Mouse (Mus musculus) stomach, embryonic 14.5 days (tissue): ENCODE measurements around the gene Sult6b2. TPM values are rescaled to one million over a fixed set of nuclear protein-coding genes. Genes with fewer than 3 reads are reported as not detected.

Experiments used
- ATAC-seq: fragments of 200-750 bp; cut with Nextera tagmentation; 2 replicates; pipeline ENCODE4 v1.8.0; 2017; ENCODE audit warnings: low read depth, moderate TSS enrichment; ENCODE audit not compliant: insufficient number of reproducible peaks, insufficient read depth, low FRiP score
- H3K27ac ChIP-seq: fragments of 300-500 bp; sonication (generic); 2 replicates; pipeline ENCODE4 v1.5.1; 2014; ENCODE audit warnings: mild to moderate bottlenecking, low read length, moderate library complexity, mixed read lengths
- H3K27me3 ChIP-seq: fragments of 300-500 bp; sonication (generic); 2 replicates; pipeline ENCODE4 v1.6.1; 2014; ENCODE audit warnings: low read length, control low read depth, mixed read lengths; ENCODE audit not compliant: control insufficient read depth, insufficient read depth
- H3K36me3 ChIP-seq: fragments of 300-500 bp; sonication (generic); 2 replicates; pipeline ENCODE4 v1.6.1; 2014; ENCODE audit warnings: mild to moderate bottlenecking, control low read depth, low read length, moderate library complexity, mixed read lengths; ENCODE audit not compliant: control insufficient read depth, insufficient read depth
- H3K4me1 ChIP-seq: fragments of 300-500 bp; sonication (generic); 2 replicates; pipeline ENCODE4 v1.6.1; 2014; ENCODE audit warnings: low read length, control low read depth, mixed read lengths; ENCODE audit not compliant: control insufficient read depth, insufficient read depth
- H3K4me2 ChIP-seq: fragments of 300-500 bp; sonication (generic); replicated peaks from 2 replicates; pipeline ENCODE4 v1.6.1; 2014; ENCODE audit warnings: low read depth, low read length, control low read depth
- H3K4me3 ChIP-seq: fragments of 300-500 bp; sonication (generic); 2 replicates; pipeline ENCODE4 v1.5.1; 2014; ENCODE audit warnings: low read depth, low read length, control low read depth
- H3K9ac ChIP-seq: fragments of 300-500 bp; sonication (generic); replicated peaks from 2 replicates; pipeline ENCODE4 v1.6.1; 2014; ENCODE audit warnings: low read depth, mild to moderate bottlenecking, control low read depth, low read length, moderate library complexity, mixed read lengths
- H3K9me3 ChIP-seq: fragments of 300-500 bp; sonication (generic); 2 replicates; pipeline ENCODE4 v1.6.1; 2016; ENCODE audit warnings: low read depth, low read length, control low read depth; ENCODE audit not compliant: control insufficient read depth
- WGBS: fragments of 180-500 bp; shearing (Covaris S2); extraction: QIAGEN DNeasy Blood & Tissue Kit; methylation state at CpG from one replicate; pipeline ENCODE4 v1.1.7; 2014; 5-methylcytosine and 5-hydroxymethylcytosine counted together
- polyA plus RNA-seq: library from polyadenylated mRNA; unstranded; fragments of >200 nt; fragmentation: Nextera tagmentation; extraction: Ambion mirVana; gene quantifications from 2 replicates; pipeline ENCODE4 v1.2.1, GENCODE M21; 2014

Gene Sult6b2
- polyA plus RNA-seq, 1 experiment from 2014 or later, result not detected

- H3K27me3 ChIP-seq, result no peaks in the 10 kb centered on the region
- H3K9ac ChIP-seq, result no peak overlapping the region
- no peak for ATAC-seq
- peaks cover 30% of the 10 kb centered on the region for H3K4me1 ChIP-seq
- no peaks in the 10 kb centered on the region for H3K36me3 ChIP-seq
- H3K27ac ChIP-seq, result no peak overlapping the region
- no peaks in the 10 kb centered on the region for H3K9me3 ChIP-seq
- H3K4me3 ChIP-seq, result no peak overlapping the region
- H3K4me2 ChIP-seq, result no peak overlapping the region
- 54% methylated on average over 13 of the region's 13 CpGs for WGBS
Observed at GRCm38 (mm10) chr6:142792241-142792968, 11.9 kb downstream of the Sult6b2 start.

GRCm38 (mm10) chr6:142789736-142790135 is 14.6 kb downstream of the Sult6b2 start:
- Histone ChIP-seq H3K9ac (no peak overlapping the region), H3K4me3 (no peak overlapping the region), H3K9me3 (no peaks in the 10 kb centered on the region), H3K36me3 (no peaks in the 10 kb centered on the region), H3K4me1 (peaks cover 17% of the 10 kb centered on the region), H3K27me3 (no peaks in the 10 kb centered on the region), H3K27ac (no peak overlapping the region), H3K4me2 (no peak overlapping the region)
- 90% methylated on average over 10 of the region's 10 CpGs for WGBS
- no peak for ATAC-seq

- H3K27ac ChIP-seq, result no peak overlapping the region
- no peak overlapping the region for H3K9ac ChIP-seq
- no peak for ATAC-seq
- H3K36me3 ChIP-seq, result no peaks in the 10 kb centered on the region
- no peak overlapping the region for H3K4me3 ChIP-seq
- H3K4me2 ChIP-seq, result 0 out of 2 replicates have a peak overlapping the region, but pooled peaks have one; percentile 5
- peaks cover 14% of the 10 kb centered on the region for H3K4me1 ChIP-seq
- H3K9me3 ChIP-seq, result no peaks in the 10 kb centered on the region
- no peaks in the 10 kb centered on the region for H3K27me3 ChIP-seq
- 49% methylated on average over 18 of the region's 18 CpGs for WGBS
Observed at GRCm38 (mm10) chr6:142788042-142788987, 16.0 kb downstream of the Sult6b2 start.

GRCm38 (mm10) chr6:142786106-142786505 is 18.2 kb downstream of the Sult6b2 start:
- Histone ChIP-seq H3K9me3 (no peaks in the 10 kb centered on the region), H3K4me2 (no peak overlapping the region), H3K27me3 (no peaks in the 10 kb centered on the region), H3K27ac (no peak overlapping the region), H3K4me1 (0 out of 2 replicates have a peak, but pooled peaks cover 4% of the 10 kb centered on the region), H3K9ac (no peak overlapping the region), H3K4me3 (no peak overlapping the region), H3K36me3 (no peaks in the 10 kb centered on the region)
- ATAC-seq, result no peak
- 86% methylated on average over 21 of the region's 21 CpGs for WGBS

- no peaks in the 10 kb centered on the region for H3K27me3 ChIP-seq
- no peaks in the 10 kb centered on the region for H3K36me3 ChIP-seq
- H3K9me3 ChIP-seq, result no peaks in the 10 kb centered on the region
- H3K4me1 ChIP-seq, result 0 out of 2 replicates have a peak, but pooled peaks cover 4% of the 10 kb centered on the region
- 41% methylated on average over 4 of the region's 4 CpGs for WGBS
- no peak overlapping the region for H3K4me3 ChIP-seq
- no peak for ATAC-seq
- H3K9ac ChIP-seq, result no peak overlapping the region
- H3K27ac ChIP-seq, result no peak overlapping the region
- no peak overlapping the region for H3K4me2 ChIP-seq
Observed at GRCm38 (mm10) chr6:142785343-142785742, 19.0 kb downstream of the Sult6b2 start.

- WGBS, result 76% methylated on average over 7 of the region's 7 CpGs
- no peaks in the 10 kb centered on the region for H3K9me3 ChIP-seq
Observed at GRCm38 (mm10) chr6:142781286-142781685, 23.0 kb downstream of the Sult6b2 start.

GRCm38 (mm10) chr6:142780574-142781033 is 23.7 kb downstream of the Sult6b2 start:
- ATAC-seq, result no peak
- Histone ChIP-seq H3K4me2 (no peak overlapping the region), H3K4me3 (no peak overlapping the region), H3K27me3 (no peaks in the 10 kb centered on the region), H3K36me3 (no peaks in the 10 kb centered on the region), H3K9ac (no peak overlapping the region), H3K27ac (no peak overlapping the region), H3K4me1 (no peaks in the 10 kb centered on the region), H3K9me3 (no peaks in the 10 kb centered on the region)
- WGBS, result 87% methylated on average over 4 of the region's 4 CpGs

More at GRCm38 (mm10) chr6:142781286-142781685, 23.0 kb downstream of the Sult6b2 start:
- Histone ChIP-seq H3K4me2 (no peak overlapping the region), H3K27me3 (no peaks in the 10 kb centered on the region), H3K4me3 (no peak overlapping the region), H3K27ac (no peak overlapping the region), H3K36me3 (no peaks in the 10 kb centered on the region), H3K9ac (no peak overlapping the region), H3K4me1 (no peaks in the 10 kb centered on the region)
- ATAC-seq, result no peak

- Histone ChIP-seq H3K4me1 (no peaks in the 10 kb centered on the region), H3K9ac (no peak overlapping the region), H3K4me2 (no peak overlapping the region), H3K9me3 (no peaks in the 10 kb centered on the region), H3K4me3 (no peak overlapping the region), H3K27me3 (no peaks in the 10 kb centered on the region), H3K36me3 (peaks cover 2% of the 10 kb centered on the region; the same call in 1 of the 2 replicates), H3K27ac (no peak overlapping the region)
- 67% methylated on average over 14 of the region's 14 CpGs for WGBS
- no peak for ATAC-seq
Observed at GRCm38 (mm10) chr6:142779812-142780573, 24.3 kb downstream of the Sult6b2 start.
